Mouse (Mus musculus) urinary bladder, postnatal 14 days (tissue): ENCODE measurements around the gene Ttc25.
"Not testable (repeated sequence)": the region's sequence is repeated elsewhere in the genome, so short reads cannot be mapped to it uniquely, and the experiment has no call there.

Experiments used
- DNase-seq: peaks from one replicate; pipeline ENCODE4 v3.0.0; 2021; ENCODE audit warnings: low spot score

Gene Ttc25

GRCm38 (mm10) chr11:100528375-100529165 lies 16.8 kb upstream of the Ttc25 start:
- DNase-seq, result peak; percentile 37

GRCm38 (mm10) chr11:100533871-100534270 lies 11.5 kb upstream of the Ttc25 start:
- no peak for DNase-seq

GRCm38 (mm10) chr11:100534411-100534810 lies 11.0 kb upstream of the Ttc25 start:
- DNase-seq, result not testable (repeated sequence)

- DNase-seq, result not testable (repeated sequence)
Measured at GRCm38 (mm10) chr11:100534821-100535220, 10.6 kb upstream of the Ttc25 start.

- DNase-seq, result no peak
Measured at GRCm38 (mm10) chr11:100535996-100536395, 9.4 kb upstream of the Ttc25 start.

- DNase-seq, result no peak
Measured at GRCm38 (mm10) chr11:100536466-100536865, 8.9 kb upstream of the Ttc25 start.

GRCm38 (mm10) chr11:100540966-100541365 lies 4.4 kb upstream of the Ttc25 start:
- no peak for DNase-seq

GRCm38 (mm10) chr11:100541577-100541976 lies 3.8 kb upstream of the Ttc25 start:
- no peak for DNase-seq

GRCm38 (mm10) chr11:100545746-100546085 lies 309 bp downstream of the Ttc25 start:
- DNase-seq, result no peak

- no peak for DNase-seq
Measured at GRCm38 (mm10) chr11:100546955-100547354, 1.5 kb downstream of the Ttc25 start.

GRCm38 (mm10) chr11:100548141-100548540 lies 2.7 kb downstream of the Ttc25 start:
- no peak for DNase-seq

- no peak for DNase-seq
Measured at GRCm38 (mm10) chr11:100549466-100549865, 4.1 kb downstream of the Ttc25 start.

- no peak for DNase-seq
Measured at GRCm38 (mm10) chr11:100550101-100550500, 4.7 kb downstream of the Ttc25 start.

GRCm38 (mm10) chr11:100552842-100553241 lies 7.4 kb downstream of the Ttc25 start:
- DNase-seq, result no peak

GRCm38 (mm10) chr11:100555583-100555982 lies 10.2 kb downstream of the Ttc25 start:
- peak; percentile 66 for DNase-seq

GRCm38 (mm10) chr11:100557563-100557962 lies 12.2 kb downstream of the Ttc25 start:
- DNase-seq, result no peak

- DNase-seq, result no peak
Measured at GRCm38 (mm10) chr11:100559476-100559875, 14.1 kb downstream of the Ttc25 start.

- no peak for DNase-seq
Measured at GRCm38 (mm10) chr11:100561748-100562147, 16.3 kb downstream of the Ttc25 start.

GRCm38 (mm10) chr11:100564297-100564696 lies 18.9 kb downstream of the Ttc25 start:
- DNase-seq, result no peak

GRCm38 (mm10) chr11:100564703-100565102 lies 19.3 kb downstream of the Ttc25 start:
- DNase-seq, result no peak

GRCm38 (mm10) chr11:100567229-100567628 lies 21.8 kb downstream of the Ttc25 start:
- no peak for DNase-seq

- DNase-seq, result no peak
Measured at GRCm38 (mm10) chr11:100567815-100568245, 22.4 kb downstream of the Ttc25 start.

- no peak for DNase-seq
Measured at GRCm38 (mm10) chr11:100568692-100569091, 23.3 kb downstream of the Ttc25 start.

- no peak for DNase-seq
Measured at GRCm38 (mm10) chr11:100569789-100570188, 24.4 kb downstream of the Ttc25 start.
